Mouse (Mus musculus) erythroblast, embryonic 14.5 days (primary cell): ENCODE measurements around the gene Cadps.

ENCODE experiments used
- GATA1 ChIP-seq: IDR thresholded peaks from 2 replicates; pipeline ENCODE4 v1.6.1; 2012; ENCODE audit warnings: low read length, inconsistent platforms, mixed read lengths
- TAL1 ChIP-seq: IDR thresholded peaks from 3 replicates; pipeline ENCODE4 v1.6.1; 2012; ENCODE audit warnings: low read length, inconsistent platforms, mixed read lengths

GRCm38 (mm10) chr14:12704461-12704860 lies 118.4 kb downstream of the Cadps start:
- no peak for TF ChIP-seq GATA1
- no peak for TF ChIP-seq TAL1
